Mouse (Mus musculus) cerebellum, adult 2 months (tissue): ENCODE data around the gene 4931428F04Rik.

Source experiments
- CTCF ChIP-seq: fragments of 200-500 bp; IDR thresholded peaks from 2 replicates; pipeline ENCODE4 v1.5.1; 2011; ENCODE audit warnings: low read depth, mild to moderate bottlenecking, control low read depth, low read length, moderate library complexity, borderline replicate concordance; ENCODE audit not compliant: insufficient read depth
- POLR2A ChIP-seq: fragments of 200-500 bp; IDR thresholded peaks from 2 replicates; pipeline ENCODE4 v1.6.1; 2011; ENCODE audit warnings: low read length, control low read depth, borderline replicate concordance; ENCODE audit not compliant: insufficient read depth

- TF ChIP-seq CTCF = no peak
- no peak for TF ChIP-seq POLR2A
Observed at GRCm38 (mm10) chr8:105253766-105254151, 35.9 kb downstream of the 4931428F04Rik start.
